Mouse (Mus musculus) adrenal gland, postnatal 10 days (tissue): ENCODE measurements around the gene Sipa1l3. TPM values are rescaled to one million over a fixed set of nuclear protein-coding genes. Genes with fewer than 3 reads are reported as not detected.
A peak's percentile ranks its signal among the peaks of the same experiment; 100 is the strongest.

ENCODE experiments used
- DNase-seq: peaks from one replicate; pipeline ENCODE4 v3.0.0; 2021; ENCODE audit warnings: mixed read lengths
- total RNA-seq, 2 experiments: library from RNA; stranded (reverse); gene quantifications; 2 replicates each; pipeline ENCODE4 v1.2.3; 2021

Gene Sipa1l3
- total RNA-seq, 2 experiments from 2014 or later, result 26.9 to 47.2 TPM

DNA sequence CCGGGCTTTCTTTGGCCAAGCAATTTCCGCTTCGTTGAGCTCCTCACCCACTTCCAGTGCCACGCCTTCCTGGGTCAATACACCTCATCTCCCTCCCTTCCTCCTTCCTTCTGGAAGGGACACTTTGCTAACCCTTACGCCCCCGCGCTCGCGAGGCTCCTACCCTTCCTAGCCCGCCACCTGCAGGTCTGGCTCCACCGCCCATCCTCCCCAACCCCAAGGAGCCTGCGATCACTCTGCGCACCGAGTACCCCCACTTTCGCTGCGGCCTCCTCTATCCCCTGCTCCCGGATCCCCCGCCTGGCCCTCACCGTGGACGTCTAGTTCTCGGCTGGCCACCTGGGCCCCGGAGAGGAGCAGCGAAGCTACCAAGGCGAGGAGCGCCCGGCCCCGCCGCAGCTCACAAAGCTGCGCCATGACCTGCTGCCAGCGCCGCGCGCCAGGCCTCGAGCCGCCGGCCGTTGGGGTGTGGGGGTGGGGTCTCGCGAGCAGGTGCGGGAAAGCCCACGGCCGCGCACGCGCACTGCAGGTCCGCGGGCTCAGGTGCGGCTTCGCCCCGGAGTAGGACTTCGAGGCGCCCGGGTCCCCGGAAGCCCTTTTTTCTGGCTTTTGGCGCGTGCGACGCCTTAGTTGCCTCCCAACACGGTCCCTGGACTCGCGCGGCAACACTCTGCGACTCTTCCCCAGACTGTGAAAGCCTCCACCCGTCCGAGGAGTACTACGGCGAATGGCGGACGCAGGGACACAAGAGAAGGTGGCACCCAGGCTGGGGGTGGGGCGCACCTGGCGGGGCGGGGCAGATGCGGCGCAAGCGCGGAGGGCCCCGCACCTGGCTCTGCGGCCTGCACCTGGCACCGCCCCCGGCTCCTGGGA is 237.0 kb downstream of the Sipa1l3 start, which contains the start of gene Spint2:
Spint2 (minus strand) TSS at position 712 of the 873 bp plus-strand sequence.
- DNase-seq, result peak; percentile 81

DNA sequence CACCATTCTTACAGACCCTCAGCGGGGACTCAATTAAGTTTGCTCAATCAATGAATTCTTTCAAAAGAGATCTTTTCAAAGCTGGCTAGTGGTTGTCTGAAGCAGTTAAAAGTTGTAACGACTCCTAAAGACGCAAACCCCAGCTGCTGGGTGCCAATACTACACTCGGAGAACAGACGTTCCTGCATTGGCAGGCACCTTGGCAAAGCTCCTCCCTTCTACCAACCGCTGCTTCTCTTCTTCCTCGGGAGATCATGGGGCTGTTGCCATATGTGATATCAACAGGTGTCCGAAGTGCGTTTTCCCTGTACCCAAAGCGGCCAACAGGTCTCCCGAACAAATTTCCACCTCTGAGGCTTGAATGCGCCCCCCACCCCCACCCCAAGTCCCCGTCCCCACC is 237.6 kb downstream of the Sipa1l3 start:
- no peak for DNase-seq

DNA sequence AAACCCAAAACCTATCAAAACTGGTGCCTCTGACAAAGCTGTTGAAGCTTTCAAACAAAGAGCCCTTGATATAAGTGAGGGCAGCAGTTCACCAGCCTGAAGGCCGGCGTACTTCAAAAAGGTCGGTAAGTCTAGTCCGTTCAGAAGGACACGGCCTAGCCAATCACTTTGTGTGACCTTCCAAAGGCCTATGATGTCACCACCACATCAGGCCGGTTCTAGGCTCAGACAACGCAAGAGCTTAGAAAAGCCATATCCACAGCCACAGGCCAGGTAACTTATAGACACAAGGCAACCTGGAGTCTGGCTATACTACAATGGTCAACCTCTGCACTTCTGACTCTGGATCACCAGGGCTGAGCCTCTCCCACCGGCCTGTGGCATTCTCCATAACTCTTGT is 238.5 kb downstream of the Sipa1l3 start:
- no peak for DNase-seq

DNA sequence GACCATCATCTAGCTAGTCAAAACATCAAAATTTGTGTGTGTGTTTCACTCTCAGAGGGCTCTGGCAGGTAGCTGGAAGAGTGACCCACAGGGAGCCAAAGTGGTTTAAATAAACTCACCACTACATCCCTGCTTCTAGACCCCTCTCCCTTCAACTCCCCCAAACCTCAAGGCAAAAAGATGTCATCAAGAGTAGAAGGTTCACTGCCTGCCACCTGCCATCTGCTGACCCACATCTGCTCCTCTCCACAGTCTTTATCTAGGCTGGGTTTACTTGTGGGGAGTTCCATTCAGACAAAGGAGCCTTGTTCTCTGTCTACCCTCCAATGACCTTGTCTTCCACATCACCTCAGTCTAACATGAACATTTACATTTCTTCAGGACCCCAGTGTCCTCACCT is 239.2 kb downstream of the Sipa1l3 start:
- DNase-seq, result no peak

DNA sequence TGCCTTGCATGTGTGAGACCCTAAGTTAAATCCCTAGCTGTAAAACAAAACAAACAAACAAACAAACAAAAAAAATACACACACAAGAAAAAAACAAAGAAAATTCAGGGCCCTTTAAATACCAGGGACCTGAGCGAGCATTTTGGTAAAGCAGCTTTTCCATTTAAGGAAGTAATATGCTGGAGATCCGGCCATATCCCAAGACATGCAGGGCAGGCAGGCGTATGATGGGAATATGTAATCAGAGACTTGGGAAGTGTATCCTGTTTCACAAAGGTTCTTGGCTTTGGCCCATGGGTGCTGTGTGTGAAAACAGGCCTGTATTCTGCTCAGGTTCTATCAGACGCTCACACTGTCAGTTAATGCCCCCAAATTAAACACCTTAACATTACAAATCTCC is 240.9 kb downstream of the Sipa1l3 start:
- DNase-seq, result no peak

DNA sequence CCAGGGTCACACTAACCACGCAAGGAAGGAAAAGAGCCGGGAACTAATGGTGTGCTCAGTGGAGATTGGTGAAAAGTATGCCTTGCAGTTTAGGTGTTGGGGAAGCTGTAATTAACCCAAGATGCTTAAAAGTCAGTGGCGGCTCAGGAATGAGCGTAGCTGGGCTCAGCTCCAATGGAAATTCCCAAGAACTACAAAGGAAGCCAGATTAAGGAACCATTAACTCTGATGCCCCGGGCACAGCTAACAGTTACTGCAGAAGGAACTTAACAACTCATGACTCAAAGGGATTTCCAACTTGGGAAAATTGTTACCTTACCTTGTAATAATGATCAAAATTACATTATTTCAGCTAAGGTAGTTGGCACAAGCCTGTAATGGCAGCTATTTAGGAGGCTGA is 241.7 kb downstream of the Sipa1l3 start:
- DNase-seq, result no peak

DNA sequence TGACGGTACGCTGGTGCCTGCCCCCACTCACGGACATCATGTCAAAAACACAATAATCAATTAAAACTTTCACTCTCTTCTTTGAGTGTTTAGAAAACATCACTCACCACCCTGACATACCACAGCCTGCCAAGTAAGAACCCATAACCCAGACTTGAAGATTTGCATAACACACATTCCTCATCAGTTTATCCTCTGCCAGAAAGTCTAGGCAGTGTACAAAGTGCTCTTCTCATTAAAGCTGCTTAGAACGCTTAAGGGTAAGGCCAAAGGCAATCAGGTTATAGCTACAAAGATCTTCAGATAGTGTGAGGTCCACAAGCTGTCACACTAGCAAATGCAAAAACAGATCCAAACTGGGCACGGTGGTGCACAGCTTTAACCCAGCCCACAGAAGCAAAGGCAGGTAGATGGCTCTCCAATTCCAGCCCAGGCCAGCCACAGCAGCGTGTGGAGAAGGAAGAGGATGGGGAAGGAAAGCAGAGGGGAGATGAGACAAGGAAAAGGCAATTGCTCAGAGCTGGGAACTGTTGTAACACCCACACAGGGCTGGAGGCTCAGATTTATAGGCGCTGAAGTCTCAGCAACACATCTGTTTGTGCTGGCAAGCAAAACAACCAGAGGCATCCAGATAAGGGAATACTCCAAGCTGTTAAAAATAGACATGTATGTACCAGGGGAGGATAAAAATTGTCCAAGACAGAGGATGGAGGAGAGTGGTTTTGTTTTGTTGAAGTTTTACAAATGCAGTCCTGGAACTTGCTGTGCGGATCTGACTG is 246.6 kb downstream of the Sipa1l3 start:
- DNase-seq, result no peak

DNA sequence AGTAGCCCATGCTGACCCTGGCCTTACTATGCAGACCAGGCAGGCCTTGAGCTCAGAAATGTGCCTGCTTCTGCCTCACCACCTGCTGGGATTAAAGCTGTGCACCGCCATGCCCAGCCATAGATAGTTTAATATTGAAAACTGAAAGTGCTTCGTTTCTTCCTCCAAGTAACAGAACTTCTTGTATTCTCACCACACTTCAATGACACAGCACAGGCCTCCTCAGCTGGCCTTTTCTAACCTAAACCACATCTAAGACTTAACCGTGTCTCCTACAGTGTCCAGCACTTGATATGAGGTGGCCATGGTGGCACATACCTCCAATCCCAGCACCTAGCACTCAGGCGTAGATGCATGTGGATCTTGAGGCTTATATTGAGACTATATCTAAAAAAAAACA is 248.0 kb downstream of the Sipa1l3 start:
- no peak for DNase-seq

Other genes with a start within 250 kb of the Sipa1l3 start
- gene Spint2, start 236.7 kb downstream of the Sipa1l3 start, total RNA-seq, result 10 to 100 TPM; 33.2 to 36.6 TPM
- 10 to 100 TPM; 13.8 to 14.3 TPM for gene Ppp1r14a, start 229.3 kb downstream of the Sipa1l3 start, total RNA-seq
- gene Dpf1, start 214.7 kb downstream of the Sipa1l3 start, total RNA-seq, result 1 to 10 TPM; 1.4 to 2.6 TPM
- not detected for gene Catsperg2, start 208.4 kb upstream of the Sipa1l3 start, total RNA-seq
- gene Zfp84, start 249.9 kb upstream of the Sipa1l3 start, total RNA-seq, result 10 to 100 TPM; 13.9 to 14.2 TPM